Mouse (Mus musculus) forebrain, embryonic 14.5 days (tissue): ENCODE results near the gene Bag3. TPM values are rescaled to one million over a fixed set of nuclear protein-coding genes. Genes with fewer than 3 reads are reported as not detected.

ENCODE experiments used
- ATAC-seq: fragments of 200-750 bp; cut with Nextera tagmentation; 2 replicates; pipeline ENCODE4 v1.8.0; 2017; ENCODE audit warnings: mild to moderate bottlenecking, moderate library complexity
- DNase-seq: peaks from one replicate; pipeline ENCODE4 v3.0.0-alpha.2; 2015; ENCODE audit warnings: low spot score
- H3K27ac ChIP-seq: fragments of 300-500 bp; sonication (generic); 2 replicates; pipeline ENCODE4 v1.5.1; 2014; ENCODE audit warnings: low read depth, mild to moderate bottlenecking, control low read depth, low read length, moderate library complexity
- H3K27me3 ChIP-seq: fragments of 300-500 bp; sonication (generic); replicated peaks from 2 replicates; pipeline ENCODE4 v1.6.1; 2014; ENCODE audit warnings: low read length, control low read depth, mixed read lengths; ENCODE audit not compliant: control insufficient read depth, insufficient read depth
- H3K36me3 ChIP-seq: fragments of 300-500 bp; sonication (generic); 2 replicates; pipeline ENCODE4 v1.6.1; 2014; ENCODE audit warnings: low read length, control low read depth; ENCODE audit not compliant: control insufficient read depth, insufficient read depth
- H3K4me1 ChIP-seq: fragments of 300-500 bp; sonication (generic); 2 replicates; pipeline ENCODE4 v1.6.1; 2014; ENCODE audit warnings: antibody characterized with exemption, low read length, control low read depth; ENCODE audit not compliant: control insufficient read depth, insufficient read depth
- H3K4me2 ChIP-seq: fragments of 300-500 bp; sonication (generic); 2 replicates; pipeline ENCODE4 v1.6.1; 2014; ENCODE audit warnings: mild to moderate bottlenecking, control low read depth, low read length
- H3K4me3 ChIP-seq: fragments of 300-500 bp; sonication (generic); 2 replicates; pipeline ENCODE4 v1.5.1; 2014; ENCODE audit warnings: low read depth, low read length, control low read depth
- H3K9ac ChIP-seq: fragments of 300-500 bp; sonication (generic); 2 replicates; pipeline ENCODE4 v1.6.1; 2014; ENCODE audit warnings: mild to moderate bottlenecking, low read length, control low read depth, moderate library complexity
- H3K9me3 ChIP-seq: fragments of 300-500 bp; sonication (generic); replicated peaks from 2 replicates; pipeline ENCODE4 v1.6.1; 2016; ENCODE audit warnings: low read length, control low read depth, mixed read lengths; ENCODE audit not compliant: control insufficient read depth
- WGBS: fragments of 180-500 bp; shearing (Covaris S2); extraction: QIAGEN DNeasy Blood & Tissue Kit; methylation state at CpG from one replicate; pipeline ENCODE4 v1.1.7; 2014; 5-methylcytosine and 5-hydroxymethylcytosine counted together
- polyA plus RNA-seq: library from polyadenylated mRNA; unstranded; fragments of >200 nt; fragmentation: Nextera tagmentation; extraction: Ambion mirVana; gene quantifications from 2 replicates; pipeline ENCODE4 v1.2.1, GENCODE M21; 2014

Bag3 gene
- polyA plus RNA-seq, 1 experiment from 2014 or later: 1.4 TPM

GRCm38 (mm10) chr7:128516346-128516745, 7.1 kb upstream of the Bag3 start:
- WGBS: 52% methylated on average over 4 of the region's 4 CpGs
- H3K9me3 ChIP-seq: no peaks in the 10 kb centered on the region
- no peak overlapping the region for H3K27ac ChIP-seq
- DNase-seq (peak; percentile 60), ATAC-seq (peak; percentile 54; the same call in 1 of the 2 replicates)
- H3K9ac ChIP-seq: no peak overlapping the region
- no peaks in the 10 kb centered on the region for H3K27me3 ChIP-seq
- no peaks in the 10 kb centered on the region for H3K36me3 ChIP-seq
- H3K4me2 ChIP-seq: no peak overlapping the region
- H3K4me3 ChIP-seq: no peak overlapping the region
- H3K4me1 ChIP-seq: no peaks in the 10 kb centered on the region

GRCm38 (mm10) chr7:128519316-128520050, 3.9 kb upstream of the Bag3 start:
- no peaks in the 10 kb centered on the region for H3K36me3 ChIP-seq
- no peaks in the 10 kb centered on the region for H3K4me1 ChIP-seq
- H3K4me2 ChIP-seq: no peak overlapping the region
- no peaks in the 10 kb centered on the region for H3K9me3 ChIP-seq
- ATAC-seq (no peak), DNase-seq (no peak)
- H3K4me3 ChIP-seq: no peak overlapping the region
- 80% methylated on average over 16 of the region's 16 CpGs for WGBS
- H3K9ac ChIP-seq: no peak overlapping the region
- H3K27me3 ChIP-seq: peaks cover 13% of the 10 kb centered on the region
- H3K27ac ChIP-seq: no peak overlapping the region

- no peaks in the 10 kb centered on the region for H3K4me1 ChIP-seq
- no peaks in the 10 kb centered on the region for H3K36me3 ChIP-seq
- peak overlapping the region; percentile 56 for H3K9ac ChIP-seq
- 2% methylated on average over 43 of the region's 51 CpGs for WGBS
- no peaks in the 10 kb centered on the region for H3K9me3 ChIP-seq
- ATAC-seq: peak; percentile 61
- H3K27me3 ChIP-seq: peaks cover 13% of the 10 kb centered on the region
- peak overlapping the region; percentile 33 for H3K4me3 ChIP-seq
- H3K27ac ChIP-seq: peak overlapping the region; percentile 21; the same call in 1 of the 2 replicates
- DNase-seq: peak; percentile 30
- peak overlapping the region; percentile 67 for H3K4me2 ChIP-seq
Observed at GRCm38 (mm10) chr7:128523962-128524581, 656 bp downstream of the Bag3 start.

- H3K36me3 ChIP-seq: no peaks in the 10 kb centered on the region
- H3K4me2 ChIP-seq: peak overlapping the region; percentile 67; the same call in 1 of the 2 replicates
- H3K27ac ChIP-seq: no peak overlapping the region
- peaks cover 13% of the 10 kb centered on the region for H3K27me3 ChIP-seq
- no peak overlapping the region for H3K4me3 ChIP-seq
- 0 out of 2 replicates have a peak, but pooled peaks cover under 1% of the 10 kb centered on the region for H3K4me1 ChIP-seq
- H3K9me3 ChIP-seq: no peaks in the 10 kb centered on the region
- DNase-seq (no peak), ATAC-seq (no peak)
- 84% methylated on average over 3 of the region's 3 CpGs for WGBS
- H3K9ac ChIP-seq: no peak overlapping the region
Observed at GRCm38 (mm10) chr7:128524641-128525040, 1.2 kb downstream of the Bag3 start.

GRCm38 (mm10) chr7:128526611-128527010, 3.2 kb downstream of the Bag3 start:
- DNase-seq: no peak
- Histone ChIP-seq H3K27ac (no peak overlapping the region), H3K9ac (no peak overlapping the region), H3K4me2 (no peak overlapping the region), H3K36me3 (no peaks in the 10 kb centered on the region), H3K9me3 (no peaks in the 10 kb centered on the region), H3K27me3 (peaks cover 13% of the 10 kb centered on the region), H3K4me1 (peaks cover 9% of the 10 kb centered on the region), H3K4me3 (no peak overlapping the region)
- WGBS: 76% methylated on average over 6 of the region's 6 CpGs
- ATAC-seq: no peak

GRCm38 (mm10) chr7:128528596-128528995, 5.2 kb downstream of the Bag3 start:
- Histone ChIP-seq H3K27ac (no peak overlapping the region), H3K4me3 (no peak overlapping the region), H3K9ac (no peak overlapping the region), H3K36me3 (no peaks in the 10 kb centered on the region), H3K4me2 (no peak overlapping the region), H3K9me3 (no peaks in the 10 kb centered on the region), H3K27me3 (peaks cover 7% of the 10 kb centered on the region), H3K4me1 (peaks cover 9% of the 10 kb centered on the region)
- DNase-seq: no peak
- ATAC-seq: no peak
- WGBS: 85% methylated on average over 9 of the region's 9 CpGs

GRCm38 (mm10) chr7:128529126-128529525, 5.7 kb downstream of the Bag3 start:
- peaks cover 2% of the 10 kb centered on the region for H3K27me3 ChIP-seq
- no peak for DNase-seq
- H3K9me3 ChIP-seq: no peaks in the 10 kb centered on the region
- H3K9ac ChIP-seq: no peak overlapping the region
- H3K4me1 ChIP-seq: peaks cover 9% of the 10 kb centered on the region
- no peak overlapping the region for H3K4me2 ChIP-seq
- H3K4me3 ChIP-seq: no peak overlapping the region
- no peak for ATAC-seq
- H3K27ac ChIP-seq: no peak overlapping the region
- WGBS: 66% methylated on average over 6 of the region's 6 CpGs
- H3K36me3 ChIP-seq: no peaks in the 10 kb centered on the region

- no peaks in the 10 kb centered on the region for H3K36me3 ChIP-seq
- WGBS: 40% methylated on average over 14 of the region's 14 CpGs
- H3K4me2 ChIP-seq: no peak overlapping the region
- no peaks in the 10 kb centered on the region for H3K27me3 ChIP-seq
- H3K4me1 ChIP-seq: peaks cover 11% of the 10 kb centered on the region
- DNase-seq: peak; percentile 59
- ATAC-seq: peak; percentile 38; the same call in 1 of the 2 replicates
- H3K9me3 ChIP-seq: no peaks in the 10 kb centered on the region
- H3K9ac ChIP-seq: no peak overlapping the region
- H3K4me3 ChIP-seq: no peak overlapping the region
- peak overlapping the region; percentile 40; the same call in 1 of the 2 replicates for H3K27ac ChIP-seq
Observed at GRCm38 (mm10) chr7:128529574-128530051, 6.2 kb downstream of the Bag3 start.

- Histone ChIP-seq H3K4me2 (peak overlapping the region; percentile 25; the same call in 1 of the 2 replicates), H3K27me3 (no peaks in the 10 kb centered on the region), H3K27ac (peak overlapping the region; percentile 58), H3K9ac (peak overlapping the region; percentile 37; the same call in 1 of the 2 replicates), H3K4me1 (peaks cover 25% of the 10 kb centered on the region), H3K9me3 (no peaks in the 10 kb centered on the region), H3K4me3 (no peak overlapping the region; the same call in 1 of the 2 replicates), H3K36me3 (no peaks in the 10 kb centered on the region)
- peak; percentile 47; the same call in 1 of the 2 replicates for ATAC-seq
- DNase-seq: peak; percentile 53
- 7% methylated on average over 11 of the region's 11 CpGs for WGBS
Observed at GRCm38 (mm10) chr7:128531031-128531430, 7.6 kb downstream of the Bag3 start.
